Mouse (Mus musculus) liver, embryonic 14.5 days (tissue): ENCODE data around the gene St3gal6.

Experiments
- CTCF ChIP-seq: IDR thresholded peaks from 2 replicates; pipeline ENCODE4 v1.5.1; 2016; ENCODE audit warnings: antibody characterized with exemption, low read depth, control low read depth
- EP300 ChIP-seq: IDR thresholded peaks from 2 replicates; pipeline ENCODE4 v1.6.1; 2016; ENCODE audit warnings: antibody characterized with exemption, low read depth

DNA sequence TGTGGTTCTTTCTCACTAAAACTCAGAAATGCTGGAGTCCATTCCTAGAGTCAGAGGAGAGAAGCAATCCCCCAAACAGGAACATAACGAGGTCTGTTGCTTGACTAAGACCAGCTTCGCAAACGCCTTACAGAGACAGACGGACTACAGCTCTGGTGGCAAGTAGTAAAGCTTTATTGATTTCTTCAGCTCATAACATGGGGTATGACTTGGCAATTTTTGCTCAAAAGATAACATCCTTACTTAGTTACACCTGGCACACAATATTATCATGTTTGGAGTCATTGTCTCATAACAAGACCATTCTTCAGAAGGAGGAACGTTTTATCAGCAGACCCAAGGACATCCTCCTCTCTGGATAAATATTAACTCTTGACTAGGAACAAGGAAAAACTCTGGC lies 3.8 kb upstream of the St3gal6 start:
- TF ChIP-seq CTCF (no peak), EP300 (0 out of 2 replicates have a peak, but pooled peaks have one; percentile 13)
